Mouse (Mus musculus): ENCODE measurements at regions not wholly inside any gene's neighbourhood (a gene's known extent, or its start where the extent isn't known, plus 50 kb on each side); places are given as distances from the start of the nearest gene placed in this dataset.

GRCm38 (mm10) chr3:100759091-100759941 is 65.9 kb upstream of the Vtcn1 start:
- TF ChIP-seq EP300 (IDR thresholded peaks at IDR 0.05) (no peak), CTCF (IDR thresholded peaks at IDR 0.05) (no peak)

All from lung, postnatal 0 days (tissue).